Mouse (Mus musculus): Measurements from ENCODE around the gene Tax1bp3. TPM values are rescaled to one million over a fixed set of nuclear protein-coding genes. Genes with fewer than 3 reads are reported as not detected.

Gene Tax1bp3
- total and polyA plus RNA-seq, 3 experiments = 2.6 to 3.3 (median 2.8) TPM

- H3K9ac ChIP-seq (ENCODE audit: insufficient read depth, low read depth) = no peak overlapping the region
- no peak for DNase-seq (ENCODE audit: extremely low read depth)
- H3K27me3 ChIP-seq (replicated peaks) = peaks cover 17% of the 10 kb centered on the region
- TF ChIP-seq POLR2A (IDR thresholded peaks at IDR 0.05; ENCODE audit: low read depth, low read length) (no peak), NRF1 (IDR thresholded peaks at IDR 0.05; ENCODE audit: low read depth, low read length) (no peak), EP300 (IDR thresholded peaks at IDR 0.05; ENCODE audit: low read length) (no peak), GABPA (IDR thresholded peaks at IDR 0.05; ENCODE audit: insufficient replicate concordance, low read depth, low read length) (no peak), E2F4 (IDR thresholded peaks at IDR 0.05; ENCODE audit: insufficient replicate concordance, low read depth, low read length) (no peak), SMC3 (IDR thresholded peaks at IDR 0.05; ENCODE audit: low read depth, low read length) (no peak), CHD1 (IDR thresholded peaks at IDR 0.05; ENCODE audit: low read depth, low read length) (no peak), POLR2AphosphoS2 (IDR thresholded peaks at IDR 0.05; ENCODE audit: low read depth, low read length) (no peak), MXI1 (IDR thresholded peaks at IDR 0.05; ENCODE audit: low read depth, low read length) (no peak), BHLHE40 (IDR thresholded peaks at IDR 0.05; ENCODE audit: low read depth, low read length) (no peak), USF1 (IDR thresholded peaks at IDR 0.05; ENCODE audit: low read depth, low read length) (no peak), ELF1 (IDR thresholded peaks at IDR 0.05; ENCODE audit: low read depth, low read length) (no peak), USF2 (conservative IDR thresholded peaks at IDR 0.05; ENCODE audit: low read depth, low read length) (no peak), RAD21 (IDR thresholded peaks at IDR 0.05; ENCODE audit: low read depth, low read length) (no peak), TCF12 (IDR thresholded peaks at IDR 0.05; ENCODE audit: low read depth, low read length) (no peak), ZKSCAN1 (IDR thresholded peaks at IDR 0.05; ENCODE audit: borderline replicate concordance, low read depth, low read length) (no peak), UBTF (IDR thresholded peaks at IDR 0.05; ENCODE audit: low read depth, low read length) (no peak), RCOR1 (conservative IDR thresholded peaks at IDR 0.05; ENCODE audit: low read depth, low read length) (no peak)
- dilution Hi-C loops (cut with MboI; ENCODE audit: extremely low pct_ligation_motif_present, extremely low pct_unique_long_range_greater_than_20kb, low sequenced_read_pairs) (no loop called here), in situ Hi-C loops (cut with MboI; ENCODE audit: low pct_ligation_motif_present, low pct_unique_long_range_greater_than_20kb, low sequenced_read_pairs) (loop anchor here (25.0 kb wide), 1 partner anchor 1216 kb away; the partner anchor contains the start of genes Olfr411 and Olfr412)
- no peak overlapping the region for H3K27ac ChIP-seq (ENCODE audit: insufficient read depth, low read depth)
- H3K36me3 ChIP-seq (replicated peaks in 1 of 2; ENCODE audit: control insufficient read depth in 1 of 2, insufficient read depth in 1 of 2, low read length in 1 of 2) = no peaks in the 10 kb centered on the region
- H3K4me1 ChIP-seq (ENCODE audit: control insufficient read depth in 1 of 2, insufficient read depth in 2 of 2) = no peaks in the 10 kb centered on the region
- no peaks in the 10 kb centered on the region for H3K9me3 ChIP-seq (replicated peaks; ENCODE audit: low read length)
- no peak overlapping the region for H3K4me2 ChIP-seq (ENCODE audit: insufficient read depth, low read depth, poor library complexity, severe bottlenecking)
- H3K4me3 ChIP-seq (replicated peaks in 1 of 3; ENCODE audit: low read depth in 2 of 3, low read length in 2 of 3, poor library complexity in 1 of 3) = no peak overlapping the region
- H3K79me2 ChIP-seq (replicated peaks; ENCODE audit: control insufficient read depth, extremely low read depth, insufficient read depth, poor library complexity, severe bottlenecking) = no peaks in the 10 kb centered on the region
Measured at GRCm38 (mm10) chr11:73146026-73146974, 30.6 kb upstream of the Tax1bp3 start.

GRCm38 (mm10) chr11:73146975-73147365 is 29.9 kb upstream of the Tax1bp3 start:
- Histone ChIP-seq H3K79me2 (replicated peaks; ENCODE audit: control insufficient read depth, extremely low read depth, insufficient read depth, poor library complexity, severe bottlenecking) (no peaks in the 10 kb centered on the region), H3K27me3 (replicated peaks) (peaks cover 15% of the 10 kb centered on the region), H3K9ac (ENCODE audit: insufficient read depth, low read depth) (no peak overlapping the region), H3K36me3 (replicated peaks in 1 of 2; ENCODE audit: control insufficient read depth in 1 of 2, insufficient read depth in 1 of 2, low read length in 1 of 2) (no peaks in the 10 kb centered on the region), H3K9me3 (replicated peaks; ENCODE audit: low read length) (no peaks in the 10 kb centered on the region), H3K27ac (ENCODE audit: insufficient read depth, low read depth) (no peak overlapping the region), H3K4me1 (ENCODE audit: control insufficient read depth in 1 of 2, insufficient read depth in 2 of 2) (no peaks in the 10 kb centered on the region), H3K4me3 (replicated peaks in 1 of 3; ENCODE audit: low read depth in 2 of 3, low read length in 2 of 3, poor library complexity in 1 of 3) (no peak overlapping the region), H3K4me2 (ENCODE audit: insufficient read depth, low read depth, poor library complexity, severe bottlenecking) (no peak overlapping the region)
- DNase-seq (ENCODE audit: extremely low read depth) = no peak
- dilution Hi-C loops (cut with MboI; ENCODE audit: extremely low pct_ligation_motif_present, extremely low pct_unique_long_range_greater_than_20kb, low sequenced_read_pairs) (no loop called here), in situ Hi-C loops (cut with MboI; ENCODE audit: low pct_ligation_motif_present, low pct_unique_long_range_greater_than_20kb, low sequenced_read_pairs) (loop anchor here (25.0 kb wide), 1 partner anchor 1215 kb away; the partner anchor contains the start of genes Olfr411 and Olfr412)
- TF ChIP-seq ELF1 (IDR thresholded peaks at IDR 0.05; ENCODE audit: low read depth, low read length) (no peak), CHD1 (IDR thresholded peaks at IDR 0.05; ENCODE audit: low read depth, low read length) (no peak), BHLHE40 (IDR thresholded peaks at IDR 0.05; ENCODE audit: low read depth, low read length) (no peak), IRF4 (IDR thresholded peaks at IDR 0.05; ENCODE audit: low read depth, low read length) (no peak), UBTF (IDR thresholded peaks at IDR 0.05; ENCODE audit: low read depth, low read length) (no peak), CHD2 (IDR thresholded peaks at IDR 0.05; ENCODE audit: low read length) (no peak), JUN (IDR thresholded peaks at IDR 0.05; ENCODE audit: insufficient read depth, low read depth, low read length) (no peak), GABPA (IDR thresholded peaks at IDR 0.05; ENCODE audit: insufficient replicate concordance, low read depth, low read length) (no peak), MAZ (IDR thresholded peaks at IDR 0.05; ENCODE audit: low read depth, low read length) (no peak), MEF2A (IDR thresholded peaks at IDR 0.05; ENCODE audit: borderline replicate concordance, low read depth, low read length) (no peak)
